Comparison of ENCODE assay signal across 12 mouse cellular contexts in the genomic region with DNA sequence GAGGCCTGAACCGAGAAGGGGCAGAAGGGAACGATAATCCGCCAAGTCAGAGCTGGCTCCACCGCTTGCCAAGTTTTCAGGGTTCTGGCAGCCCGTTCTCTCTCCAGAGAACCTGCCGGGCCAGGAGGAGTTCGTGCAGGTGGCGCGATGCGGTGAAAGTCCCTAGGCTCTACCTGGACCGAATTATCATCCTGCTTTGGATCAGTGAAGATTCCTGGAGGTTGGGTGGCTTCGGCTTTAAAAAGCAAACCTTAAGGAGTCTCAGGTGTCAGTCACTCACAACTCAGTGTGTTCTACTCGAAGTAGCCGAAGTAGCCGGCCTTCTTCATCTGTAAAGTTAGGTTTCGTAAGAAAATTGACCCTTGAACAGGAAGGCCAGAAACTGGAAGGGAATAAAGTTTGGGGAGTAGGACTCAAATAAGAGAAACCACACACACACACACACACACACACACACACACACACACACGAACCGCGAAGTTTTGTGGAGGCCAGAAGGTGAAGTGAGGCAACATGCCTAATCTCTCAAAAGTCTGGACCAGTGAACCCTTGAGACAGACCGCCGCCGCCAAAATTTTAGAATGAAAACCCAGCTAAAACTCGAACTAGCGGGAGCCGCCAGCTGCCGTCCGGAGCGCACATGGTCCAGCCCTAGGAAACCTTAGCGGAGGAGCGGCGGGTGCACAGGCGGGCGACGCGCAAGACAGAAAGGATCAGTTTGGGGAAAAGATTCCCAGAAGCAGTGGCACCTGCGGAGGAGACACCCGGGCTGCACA. TPM values are rescaled to one million over a fixed set of nuclear protein-coding genes. Genes with fewer than 3 reads are reported as not detected.
DNase-seq lines count a peak whose midpoint lies in the region; ATAC-seq and TF ChIP-seq lines count a peak whose summit lies in the region.
"Had no signal": no experiment of that assay in that cellular context is flagged by ENCODE, and none has a peak within 500 bp of the region (broad histone marks: within the 10 kb centered on the region; RNA-seq: fewer than 3 reads in every experiment).

No protein-coding gene starts in this region.

- peaks cover 10% of the 10 kb centered on the region for H3K4me1 ChIP-seq in testis, adult 2 months (ENCODE audit: control insufficient read depth, insufficient read depth, low read length)
- H3K4me1 ChIP-seq in midbrain, embryonic 12.5 days = peaks cover 60% of the 10 kb centered on the region
- H3K4me1 ChIP-seq in thymus, adult 2 months (replicated peaks; ENCODE audit: control insufficient read depth, insufficient read depth, low read length) = peaks cover 2% of the 10 kb centered on the region; the same call in 1 of the 2 replicates

- H3K4me2 ChIP-seq in midbrain, embryonic 12.5 days (replicated peaks) = peak overlapping the region; percentile 49

- H3K9me3 ChIP-seq in midbrain, embryonic 12.5 days = no peaks in the 10 kb centered on the region

- no peaks in the 10 kb centered on the region for H3K36me3 ChIP-seq in testis, adult 2 months (ENCODE audit: control insufficient read depth, insufficient read depth, low read length)
- H3K36me3 ChIP-seq in midbrain, embryonic 12.5 days = no peaks in the 10 kb centered on the region
- no peaks in the 10 kb centered on the region for H3K36me3 ChIP-seq in thymus, adult 2 months (ENCODE audit: control insufficient read depth, insufficient read depth, low read length)

- TF ChIP-seq CTCF in testis, adult 2 months (IDR thresholded peaks at IDR 0.05; ENCODE audit: control insufficient read depth, insufficient read depth, insufficient replicate concordance, low read depth, low read length) = no peak
- no peak for TF ChIP-seq CTCF in thymus, adult 2 months (IDR thresholded peaks at IDR 0.05; ENCODE audit: borderline replicate concordance, control insufficient read depth, extremely low read depth, insufficient read depth, low read length, poor library complexity)

- DNase-seq in cerebellum, postnatal 14 days = peak; percentile 57 to 62
- DNase-seq in cerebellum, adult 11-12 months = no peak
- DNase-seq in testis, postnatal 14 days (ENCODE audit: low spot score) = no peak
- DNase-seq in gastrocnemius, postnatal 36 days = no peak
- no peak for DNase-seq in frontal cortex, postnatal 14 days (ENCODE audit: low spot score in 2 of 2)
- no peak for DNase-seq in thymus, adult 2 months
- DNase-seq: gastrocnemius, postnatal 25 days; lung, postnatal 10 days; thymus, postnatal 14 days had no signal

- no peak for ATAC-seq in midbrain, embryonic 12.5 days (ENCODE audit: low FRiP score, low read depth)

- no peak overlapping the region for H3K27ac ChIP-seq in testis, adult 2 months (ENCODE audit: control insufficient read depth, insufficient read depth, low read depth, low read length)
- peak overlapping the region; percentile 76 for H3K27ac ChIP-seq in midbrain, embryonic 12.5 days (replicated peaks)
- H3K27ac ChIP-seq in thymus, adult 2 months (ENCODE audit: control insufficient read depth, insufficient read depth, low read length) = no peak overlapping the region

- WGBS in midbrain, embryonic 12.5 days = 1% methylated on average over 37 of the region's 37 CpGs
- WGBS in thymus, adult 2 months = 7% methylated on average over 37 of the region's 37 CpGs

- H3K27me3 ChIP-seq in testis, adult 2 months (ENCODE audit: control insufficient read depth, insufficient read depth, low read length) = peaks cover 9% of the 10 kb centered on the region
- peaks cover 95% of the 10 kb centered on the region for H3K27me3 ChIP-seq in midbrain, embryonic 12.5 days
- peaks cover 40% of the 10 kb centered on the region for H3K27me3 ChIP-seq in thymus, adult 2 months (ENCODE audit: control insufficient read depth, insufficient read depth, low read length)

- H3K9ac ChIP-seq in midbrain, embryonic 12.5 days (replicated peaks) = peak overlapping the region; percentile 41

- peak overlapping the region; percentile 68 for H3K4me3 ChIP-seq in testis, adult 2 months (ENCODE audit: control insufficient read depth, low read depth, low read length)
- H3K4me3 ChIP-seq in midbrain, embryonic 12.5 days = peak overlapping the region; percentile 30
- H3K4me3 ChIP-seq in thymus, adult 2 months (ENCODE audit: control insufficient read depth, insufficient read depth, low read length) = no peak overlapping the region

- intact Hi-C loops in gastrocnemius, postnatal 36 days (cut with DNase I) = no loop called here

- no peak for TF ChIP-seq POLR2A in testis, adult 2 months (IDR thresholded peaks at IDR 0.05; ENCODE audit: control insufficient read depth, low read depth, low read length)
- no peak for TF ChIP-seq POLR2A in thymus, adult 2 months (IDR thresholded peaks at IDR 0.05; ENCODE audit: control insufficient read depth, extremely low read depth, insufficient read depth, low read length, poor library complexity)

RNA-seq across cellular contexts. Expression of a gene that starts 5.0 kb away (rescaled TPM):
- 0.30 and 0.33 TPM in 2 replicates for polyA plus RNA-seq in testis, adult 2 months (2012; rRNA removed)
- polyA plus RNA-seq in midbrain, embryonic 12.5 days (2016; fragmentation: Nextera tagmentation; extraction: Ambion mirVana) = 40.3 and 43.4 TPM in 2 replicates
- not detected for total RNA-seq in gastrocnemius, postnatal 36 days (2021)
- polyA plus RNA-seq in thymus, adult 2 months (2012; rRNA removed) = 0.08 TPM in 1 of 2 replicates, not detected in the other
- total RNA-seq: gastrocnemius, postnatal 25 days; layer of hippocampus, adult 8-10 months had no signal

Comparison
In these comparisons a context has a peak if more than half of its experiments do, and no peak if none do; other contexts are left out.
1. DNase-seq: peak in cerebellum, postnatal 14 days (2 of 2); none in cerebellum, adult 11-12 months (single experiment), testis, postnatal 14 days (single experiment), gastrocnemius, postnatal 36 days (0 of 2), frontal cortex, postnatal 14 days (0 of 2) and thymus, adult 2 months (single experiment).
2. RNA of a gene that starts 5.0 kb away (polyA plus RNA-seq): 40.3 to 43.4 TPM in midbrain, embryonic 12.5 days; 0.30 to 0.33 TPM in testis, adult 2 months and 0.08 TPM in thymus, adult 2 months; every median in the first group is over 10 times any median in the second.